Mouse (Mus musculus) spleen, adult 18-20 months (tissue): ENCODE measurements at regions not wholly inside any gene's neighbourhood (a gene's known extent, or its start where the extent isn't known, plus 50 kb on each side); places are given as distances from the start of the nearest gene placed in this dataset.

ENCODE experiments used
- DNase-seq, 2 experiments: peaks; one replicate each; pipeline ENCODE4 v3.0.0; 2022; ENCODE audit warnings: mixed read lengths in 2 of 2

DNA sequence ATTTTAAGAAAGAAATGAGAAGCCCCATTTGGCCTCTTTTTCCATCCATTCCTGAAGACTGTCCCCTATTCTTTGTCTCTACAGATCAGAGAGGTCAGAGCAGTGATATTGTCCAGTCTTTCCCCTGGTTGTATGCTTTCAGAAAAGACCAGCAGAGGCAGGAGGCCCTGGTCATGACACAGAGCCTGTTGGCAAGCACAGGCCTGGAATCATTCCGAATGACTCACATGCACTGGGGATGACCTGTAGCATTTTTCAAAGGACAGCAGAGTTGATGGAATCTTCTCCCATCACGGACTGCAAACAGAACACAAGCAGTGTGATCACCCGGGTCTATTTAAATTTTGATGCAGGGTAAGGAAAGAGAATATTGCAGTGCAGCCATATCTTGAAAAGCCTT, 50.2 kb upstream of the Nxt1 start:
- no peak for DNase-seq

DNA sequence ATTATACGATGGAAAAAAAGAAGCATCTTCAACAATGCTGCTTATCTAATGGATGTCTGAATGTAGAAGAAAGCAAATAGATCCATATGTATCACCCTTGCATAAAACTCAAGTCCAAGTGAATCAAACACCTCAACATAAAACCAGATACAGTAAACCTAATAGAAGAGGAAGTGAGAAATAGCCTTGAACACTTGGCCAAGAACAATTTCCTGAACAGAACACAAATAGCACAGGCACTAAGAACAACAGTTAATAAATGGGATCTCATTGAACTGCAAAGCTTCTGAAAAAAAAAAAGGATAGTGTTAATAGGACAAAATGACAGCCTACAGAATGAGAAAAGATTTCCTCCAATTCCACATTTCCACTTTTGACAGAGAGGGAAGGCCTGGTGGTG, 60.5 kb upstream of the Nxt1 start:
- DNase-seq, result no peak

DNA sequence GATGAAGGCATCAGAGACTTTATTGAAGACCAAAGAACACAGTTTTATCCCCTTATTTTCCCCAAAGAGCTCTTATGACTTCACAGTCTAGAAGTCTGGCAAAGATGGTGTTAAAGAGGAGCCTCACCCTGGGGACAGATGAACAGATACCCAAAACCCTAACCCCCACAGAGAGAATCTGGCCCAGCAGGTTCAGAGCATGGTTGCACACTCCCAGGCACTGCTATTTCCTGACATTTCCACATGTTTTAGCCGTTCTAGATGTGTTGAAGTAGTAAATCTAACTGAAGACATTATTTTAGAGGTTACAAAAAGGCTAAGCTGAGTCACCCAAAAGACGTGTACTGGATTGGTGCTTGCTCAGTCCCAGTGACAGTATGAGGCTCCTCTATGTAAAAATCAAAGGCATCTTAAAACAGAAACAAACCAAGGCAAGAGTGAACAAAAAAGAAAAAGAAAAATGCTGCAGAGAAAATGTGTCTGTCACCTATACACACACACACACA, 66.9 kb upstream of the Nxt1 start:
- no peak for DNase-seq

DNA sequence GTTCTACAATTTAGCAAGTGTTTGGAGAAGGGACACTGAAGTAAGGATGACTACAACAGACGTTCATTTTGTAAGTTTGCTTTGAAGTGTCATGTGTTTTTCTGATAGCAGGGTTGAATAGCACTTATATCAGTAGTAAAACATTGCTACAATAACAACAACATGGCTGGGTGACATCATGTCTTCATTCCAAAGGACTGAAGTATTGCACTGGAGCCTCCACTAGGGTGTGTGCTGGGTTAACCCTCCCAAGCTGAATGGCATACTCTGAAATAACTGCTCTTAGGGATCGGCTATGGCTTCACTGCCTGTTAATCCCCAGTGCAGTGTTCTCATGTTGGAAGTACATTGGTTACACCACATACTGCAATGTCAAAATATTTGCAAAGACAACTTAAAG, 68.5 kb upstream of the Nxt1 start:
- DNase-seq, result no peak

DNA sequence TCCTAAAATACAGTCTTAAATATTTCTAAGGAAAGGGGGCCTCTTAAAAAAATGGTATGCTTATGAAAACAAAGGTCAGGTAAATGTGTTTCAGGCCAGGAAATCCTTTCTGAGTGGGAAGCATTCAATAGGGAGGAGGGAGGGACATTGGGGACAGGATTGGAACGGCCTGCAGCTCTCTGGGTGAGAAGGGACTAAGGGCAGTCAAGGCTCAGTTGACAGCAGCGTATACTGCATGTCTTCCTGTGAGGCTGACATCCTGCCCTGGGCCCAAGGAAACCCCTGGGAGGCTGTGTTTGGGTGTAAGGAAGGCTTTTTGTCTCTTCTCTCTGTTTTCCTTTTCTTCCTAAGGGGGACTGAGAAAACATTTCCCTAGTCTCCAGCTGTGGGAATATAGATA, 69.1 kb upstream of the Nxt1 start:
- no peak for DNase-seq

DNA sequence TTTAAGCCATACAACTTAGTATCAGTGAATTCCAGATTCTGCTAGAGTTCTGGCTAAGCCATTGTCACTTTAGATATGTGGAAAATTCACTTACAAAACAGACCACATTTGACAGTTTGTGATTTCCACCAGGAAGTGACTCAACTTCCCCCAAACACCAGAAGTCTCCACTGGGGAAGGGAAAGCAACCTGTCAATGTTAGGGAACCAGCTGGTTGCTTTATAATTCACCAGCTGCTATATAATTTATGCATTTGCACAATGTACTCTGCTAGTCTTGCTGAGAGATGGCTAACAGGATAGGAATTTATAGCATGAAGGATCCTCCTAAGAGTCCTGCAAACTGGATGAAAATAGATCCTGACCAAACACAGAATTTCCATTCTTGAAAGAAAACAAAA, 72.9 kb upstream of the Nxt1 start:
- DNase-seq, result no peak

DNA sequence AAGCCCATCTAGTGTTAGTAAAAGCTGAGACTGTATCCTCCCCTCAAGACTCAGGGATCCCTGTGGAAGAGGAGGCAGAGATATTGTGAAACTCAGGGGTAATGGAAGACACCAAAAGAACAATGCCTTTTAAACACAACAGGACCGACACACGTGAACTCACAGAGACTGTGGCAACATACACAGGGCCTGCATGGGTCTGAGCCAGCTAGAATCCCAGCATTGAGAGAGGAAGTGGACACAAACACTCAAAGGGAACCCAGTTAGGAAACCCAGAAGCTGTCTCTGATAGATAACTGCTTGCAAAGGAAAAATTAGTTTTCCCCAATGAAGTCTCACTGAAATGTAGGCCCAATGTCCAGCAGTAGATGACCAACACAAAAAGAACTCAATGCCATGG, 75.4 kb upstream of the Nxt1 start:
- DNase-seq, result no peak

DNA sequence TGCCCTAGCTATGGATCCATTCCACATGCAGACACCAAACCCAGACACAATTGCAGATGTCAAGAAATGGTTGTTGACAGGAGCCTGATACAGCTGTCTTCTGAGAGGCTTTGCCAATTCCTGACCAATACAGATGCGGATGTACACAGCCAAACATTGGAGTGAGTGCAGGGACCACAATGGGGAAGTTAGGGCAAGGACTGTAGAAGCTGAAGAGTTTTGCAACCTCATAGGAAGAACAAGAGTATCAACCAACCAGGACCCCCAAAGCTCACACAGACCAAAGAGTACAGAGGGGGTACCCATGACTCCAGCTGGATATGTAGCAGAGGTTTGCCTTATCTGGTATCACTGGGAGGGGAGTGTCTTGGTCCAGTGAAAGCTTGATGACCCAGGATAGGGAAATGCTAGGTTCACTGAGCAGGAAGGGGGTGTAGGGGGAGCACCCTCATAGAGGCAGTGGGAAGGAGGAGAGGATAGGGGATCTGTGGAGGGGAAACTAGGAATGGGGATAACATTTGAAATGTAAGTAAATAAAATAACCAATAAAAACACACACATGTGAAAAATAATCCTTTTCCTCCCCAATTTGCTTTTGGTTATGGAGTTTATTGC, 86.6 kb upstream of the Nxt1 start:
- no peak for DNase-seq

DNA sequence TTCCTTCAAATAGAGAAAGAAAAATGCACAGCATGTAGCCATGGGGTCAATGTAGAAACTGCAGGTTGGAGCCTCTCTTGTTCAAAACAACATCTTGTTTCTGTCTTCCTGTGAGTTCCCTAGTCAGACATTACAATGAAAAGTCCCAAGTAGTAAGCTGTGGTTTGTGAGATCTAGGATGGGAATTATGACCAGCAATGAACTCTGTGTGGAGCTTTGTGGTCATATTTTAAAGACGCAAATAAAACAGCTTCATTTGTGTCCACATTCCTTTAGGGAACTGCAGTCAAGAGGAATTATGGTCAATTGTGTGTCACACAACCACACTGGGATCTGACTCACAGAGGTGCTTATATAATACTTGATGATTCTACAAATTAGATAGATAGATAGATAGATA, 90.2 kb upstream of the Nxt1 start:
- DNase-seq, result no peak

DNA sequence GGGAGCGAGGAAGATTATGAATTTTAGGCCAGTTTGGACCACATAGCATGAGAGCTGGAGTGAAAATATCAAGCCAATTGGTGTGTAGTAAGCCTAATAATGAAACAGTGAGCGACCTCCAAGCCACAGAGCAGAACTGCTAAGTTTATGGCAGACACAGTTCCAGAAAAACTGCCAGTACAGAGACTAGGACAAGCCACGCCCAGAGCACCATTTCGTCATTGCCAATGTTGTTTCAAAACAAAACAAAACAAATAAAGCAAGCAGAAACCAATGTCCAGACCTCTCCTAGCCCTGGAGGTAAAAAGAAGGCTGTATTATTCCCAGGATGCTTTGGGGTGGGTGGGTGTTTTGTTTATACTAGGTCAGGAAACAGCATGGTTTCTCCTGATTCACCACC, 90.7 kb upstream of the Nxt1 start:
- DNase-seq, result no peak

DNA sequence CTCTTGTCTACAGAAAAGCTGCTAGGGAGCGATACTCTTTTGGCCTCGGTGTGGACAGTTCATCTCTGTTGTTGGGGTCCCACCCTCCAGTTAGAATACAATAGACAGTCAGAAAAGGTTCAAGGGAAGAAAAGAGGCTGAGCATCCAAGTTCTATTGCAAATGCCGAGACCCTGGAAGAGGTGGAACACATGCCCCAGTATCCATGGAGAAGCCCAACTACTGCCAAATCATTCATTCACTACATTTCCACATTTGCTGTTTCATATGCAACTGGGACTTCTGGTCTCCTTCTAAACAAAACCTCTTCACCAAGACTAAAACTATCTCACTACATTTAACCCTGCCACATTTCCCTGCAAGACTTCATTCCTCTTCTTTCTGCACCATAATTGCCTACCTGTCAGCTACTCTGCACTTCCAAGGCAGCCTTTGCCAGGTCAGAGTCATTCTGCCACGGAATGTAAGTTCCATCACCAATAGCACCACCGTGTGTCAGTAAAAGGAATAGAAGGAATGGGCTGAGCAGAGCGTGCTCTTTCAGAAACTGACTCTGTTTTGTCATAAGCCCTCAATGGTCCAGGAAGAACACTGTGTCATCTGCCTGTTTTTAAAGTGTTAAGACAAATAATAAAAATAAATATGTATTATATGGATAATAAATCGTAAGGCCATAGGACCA, 92.0 kb upstream of the Nxt1 start:
- no peak for DNase-seq

DNA sequence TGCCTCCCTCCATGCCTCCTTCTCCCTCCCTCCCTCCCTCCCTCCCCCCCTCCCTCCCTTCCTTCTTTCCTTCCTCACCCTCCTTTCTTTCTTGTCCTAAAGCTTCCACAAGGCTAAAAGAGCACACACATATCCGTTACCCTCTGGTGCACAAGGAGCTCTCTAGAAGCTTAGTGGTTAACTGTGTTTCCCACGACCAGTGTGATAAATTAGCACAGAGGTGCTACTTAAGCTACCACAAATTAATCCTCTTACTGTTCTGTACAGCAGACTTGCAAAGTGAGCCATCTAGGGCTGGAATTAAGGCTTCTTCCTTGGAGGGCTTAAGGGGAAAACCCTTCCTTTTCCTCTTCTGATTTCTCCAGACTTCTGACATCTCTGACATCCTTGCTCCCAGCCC, 92.8 kb upstream of the Nxt1 start:
- DNase-seq, result no peak

DNA sequence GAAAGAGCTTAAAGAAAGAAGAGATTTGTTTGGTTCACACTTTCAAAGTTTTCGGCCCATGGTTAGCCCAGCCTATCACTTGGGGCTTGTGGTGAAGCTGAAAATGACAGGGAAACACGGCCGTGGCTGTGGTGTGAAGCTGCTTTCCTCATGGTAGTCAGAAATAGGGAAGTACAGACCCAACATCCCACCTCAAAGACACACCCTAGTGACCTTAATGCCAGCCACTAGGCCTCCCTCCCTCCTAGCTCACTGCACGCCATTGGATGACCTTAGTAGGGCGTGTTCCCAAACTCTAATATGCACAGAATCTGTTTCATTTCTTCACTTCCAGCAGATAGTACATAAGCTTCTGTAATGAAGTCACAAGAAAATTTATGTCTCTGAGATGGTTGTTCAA, 93.4 kb upstream of the Nxt1 start:
- no peak for DNase-seq

DNA sequence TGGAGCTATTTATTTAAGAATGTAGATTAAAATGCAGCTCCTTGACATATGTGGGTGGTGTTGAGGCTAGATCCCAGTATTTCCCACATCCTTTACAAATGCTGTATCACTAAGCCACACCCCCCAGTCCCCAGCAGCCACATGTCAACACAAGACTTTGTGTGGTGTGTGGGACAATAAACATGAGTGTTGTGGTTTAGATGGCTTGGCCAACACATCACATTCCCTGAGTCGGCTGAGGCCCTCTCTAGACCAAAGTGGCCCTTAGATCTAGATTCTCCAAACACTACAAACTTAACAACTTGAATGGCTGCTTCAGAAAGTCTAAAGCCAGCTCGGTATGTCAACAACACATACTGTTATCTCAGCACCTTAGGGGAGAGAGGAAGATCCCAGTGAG, 94.2 kb upstream of the Nxt1 start:
- no peak for DNase-seq

DNA sequence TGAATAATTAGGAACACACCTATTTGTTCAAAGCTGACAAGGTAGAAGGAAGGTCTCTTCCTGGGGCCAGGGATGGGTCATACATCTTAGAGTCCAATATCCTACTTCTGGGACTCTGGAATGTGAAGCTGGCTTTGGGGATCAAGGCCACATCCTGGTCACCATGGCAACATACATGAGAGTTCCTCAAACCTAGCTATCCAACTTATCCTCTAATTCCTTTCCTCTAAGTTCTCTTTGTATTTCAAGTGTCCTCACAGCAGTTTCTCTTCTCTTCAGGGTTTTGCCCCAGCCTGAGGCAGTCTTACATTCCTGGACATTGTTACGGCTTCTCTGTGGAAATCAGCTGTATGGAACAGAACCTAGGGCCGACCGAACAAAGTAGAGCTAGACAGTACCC, 97.0 kb upstream of the Nxt1 start:
- no peak for DNase-seq

DNA sequence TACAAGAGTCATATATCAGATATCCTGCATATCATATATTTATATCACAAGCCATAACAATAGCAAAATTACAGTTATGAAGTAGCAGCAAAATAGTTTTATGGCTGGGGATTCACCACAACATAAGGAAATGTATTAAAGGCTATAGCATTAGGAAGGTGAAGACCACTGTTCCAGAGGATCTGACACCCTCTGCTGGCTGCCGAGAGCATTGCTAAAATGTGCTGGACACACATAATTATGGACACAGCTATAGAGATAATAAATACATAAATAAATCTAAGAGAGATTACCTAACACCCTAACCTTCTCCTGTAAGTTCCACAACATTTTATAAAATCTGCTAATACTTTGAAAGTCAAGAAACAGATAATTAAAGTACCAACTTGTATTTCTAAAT, 100.2 kb upstream of the Nxt1 start:
- peak; percentile 31 to 62 for DNase-seq

DNA sequence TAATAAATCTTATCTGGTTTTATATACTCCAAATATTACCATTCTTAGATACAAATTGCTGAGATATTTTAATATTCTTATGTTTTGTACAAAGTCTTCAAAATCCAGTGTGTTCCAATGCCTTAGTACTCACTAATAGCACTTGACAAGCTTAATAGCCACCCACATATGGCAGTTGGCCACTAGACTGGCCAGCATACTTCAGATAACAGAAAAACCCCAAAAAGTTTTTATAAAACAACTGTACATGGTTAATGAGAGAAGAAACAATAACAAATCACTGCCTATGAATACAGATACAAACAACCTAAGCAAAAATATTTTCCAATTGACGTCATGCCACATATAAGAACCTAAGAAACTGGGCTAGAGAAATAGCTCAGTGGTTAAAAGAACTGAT, 100.8 kb upstream of the Nxt1 start:
- DNase-seq, result no peak

DNA sequence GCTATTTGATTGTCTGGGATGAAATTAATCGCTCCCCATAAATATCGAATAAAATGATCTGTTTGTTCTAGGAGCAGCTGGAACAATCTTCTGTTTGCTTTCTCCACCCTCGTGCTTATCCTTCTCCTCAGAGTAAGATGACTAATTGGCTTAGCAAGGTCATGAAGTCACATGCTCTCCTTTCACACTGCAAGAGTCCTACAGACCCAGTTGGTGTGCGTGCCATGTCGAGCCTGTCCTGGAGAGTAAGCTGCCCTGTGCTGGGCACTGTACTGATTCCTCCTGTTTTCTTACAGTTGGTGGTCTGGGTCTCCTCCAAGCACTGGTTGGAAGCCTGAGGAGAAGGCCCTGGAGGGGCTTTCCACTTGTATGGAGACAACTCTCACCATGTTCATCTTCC, 101.4 kb upstream of the Nxt1 start:
- DNase-seq, result no peak

DNA sequence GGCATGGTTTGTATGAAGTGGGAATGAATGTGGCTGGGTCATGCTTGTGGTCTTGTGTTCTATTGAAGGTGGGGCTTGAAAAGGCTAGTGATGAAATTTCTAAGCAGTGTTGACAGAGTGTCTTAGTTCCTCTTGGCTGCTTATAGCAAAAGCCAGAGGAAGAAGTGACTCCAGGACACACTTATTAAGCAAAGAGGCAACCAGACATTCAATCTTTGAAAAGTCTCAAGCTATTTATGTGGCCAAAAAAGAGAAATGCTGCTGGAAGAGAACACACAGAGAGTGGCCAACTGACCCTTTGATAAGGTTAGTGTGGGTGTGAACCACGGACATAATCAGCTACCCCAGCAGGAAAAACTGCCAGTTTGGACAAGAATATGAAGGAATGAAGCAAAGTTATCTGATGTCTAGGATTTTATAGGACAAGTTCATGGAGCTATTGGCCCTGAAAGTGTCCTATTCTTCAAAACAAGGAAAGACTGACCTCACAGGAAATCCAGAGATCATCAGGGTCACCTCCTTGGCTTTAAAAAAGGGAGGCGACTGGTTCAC, 104.4 kb upstream of the Nxt1 start:
- no peak for DNase-seq

DNA sequence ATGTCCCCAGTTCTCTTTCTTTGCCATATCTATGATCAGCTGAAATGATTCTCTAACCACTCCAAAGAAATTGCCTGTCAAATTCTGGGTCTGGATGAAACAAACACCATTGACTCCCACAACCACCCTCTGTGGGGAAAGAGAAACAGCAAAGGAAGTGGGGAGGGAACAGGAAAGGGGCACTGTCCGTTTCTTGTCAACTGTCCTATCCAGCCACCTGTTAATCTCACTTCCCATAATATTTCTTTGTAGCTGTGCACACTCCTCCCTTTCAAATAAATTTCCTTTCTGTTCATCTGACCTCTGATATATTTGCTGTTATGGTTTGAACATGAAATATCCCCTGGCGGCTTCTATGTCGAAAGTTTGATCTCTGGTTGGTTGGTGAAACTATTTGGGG, 109.0 kb upstream of the Nxt1 start:
- no peak for DNase-seq

DNA sequence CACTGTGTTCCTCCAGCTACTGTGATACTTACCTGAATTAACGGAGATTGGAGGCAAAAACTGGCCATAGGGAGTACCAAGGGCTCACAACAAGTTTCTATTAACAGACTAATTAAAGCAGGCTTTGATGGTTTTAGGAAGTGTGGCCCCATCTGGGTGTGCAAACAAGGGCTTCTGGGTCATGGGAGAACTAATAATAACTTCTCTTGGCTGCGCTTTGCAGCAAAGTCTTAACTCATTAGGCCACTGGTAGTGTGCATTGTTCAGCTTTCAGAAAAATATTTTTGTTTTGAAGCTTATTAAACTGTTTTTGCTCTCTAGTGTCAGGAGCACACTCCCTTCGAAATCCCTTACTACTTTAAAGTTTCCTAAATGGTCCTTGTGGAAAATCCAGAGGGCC, 110.4 kb upstream of the Nxt1 start:
- DNase-seq, result no peak

DNA sequence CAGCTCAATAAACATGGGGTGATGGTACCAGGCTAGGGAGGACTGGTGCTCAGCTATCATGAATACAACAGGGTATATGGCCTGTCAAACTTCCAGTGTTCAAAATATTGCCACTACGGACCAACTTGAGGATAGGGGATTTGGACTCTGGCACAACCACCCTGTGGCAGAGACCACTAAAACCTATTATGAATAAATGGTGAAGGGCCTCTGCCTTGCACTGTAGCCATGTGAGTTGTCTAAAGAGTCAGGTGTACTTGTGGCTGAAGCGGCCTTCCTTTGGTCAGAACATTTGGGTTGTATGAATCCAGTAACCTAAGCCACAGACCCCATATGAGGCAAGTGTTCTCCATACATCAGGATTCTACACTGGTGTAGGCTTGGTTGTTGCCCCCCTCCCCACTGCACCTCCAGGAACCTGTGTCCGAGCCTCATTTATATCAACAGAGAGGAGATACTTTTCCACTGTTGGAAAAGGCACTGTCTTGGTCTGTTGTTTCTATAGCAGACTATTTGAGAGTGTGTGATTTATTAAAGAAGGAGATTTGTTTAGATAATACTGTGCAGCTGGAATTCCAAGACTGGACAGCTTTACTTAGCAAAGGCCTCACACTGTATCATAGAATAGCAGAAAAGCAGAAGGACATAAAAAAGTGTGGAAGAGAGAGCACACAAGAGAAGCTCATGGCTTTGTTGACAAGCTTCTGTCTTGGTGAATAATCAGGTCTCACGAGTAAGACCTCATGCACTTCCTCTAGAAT, 112.2 kb upstream of the Nxt1 start:
- no peak for DNase-seq

DNA sequence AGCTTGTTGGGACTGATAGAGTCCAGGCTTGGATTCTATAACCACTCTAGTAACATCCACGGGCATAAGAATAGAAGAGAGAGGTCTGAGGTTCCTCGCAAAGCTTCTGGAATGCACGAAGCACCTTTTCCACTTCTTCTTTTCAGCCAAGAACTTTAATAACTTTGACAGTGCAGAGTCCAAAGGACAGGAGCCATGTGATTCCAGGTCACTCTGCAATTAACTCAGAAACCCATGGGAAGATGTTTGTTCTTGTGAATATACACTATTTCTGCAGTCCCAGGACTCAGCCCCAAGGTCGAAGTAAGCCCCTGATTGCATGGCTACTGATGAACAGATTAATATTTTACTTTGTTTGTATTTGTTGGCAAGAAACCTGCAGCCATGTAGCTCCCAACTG, 113.0 kb upstream of the Nxt1 start:
- no peak for DNase-seq

DNA sequence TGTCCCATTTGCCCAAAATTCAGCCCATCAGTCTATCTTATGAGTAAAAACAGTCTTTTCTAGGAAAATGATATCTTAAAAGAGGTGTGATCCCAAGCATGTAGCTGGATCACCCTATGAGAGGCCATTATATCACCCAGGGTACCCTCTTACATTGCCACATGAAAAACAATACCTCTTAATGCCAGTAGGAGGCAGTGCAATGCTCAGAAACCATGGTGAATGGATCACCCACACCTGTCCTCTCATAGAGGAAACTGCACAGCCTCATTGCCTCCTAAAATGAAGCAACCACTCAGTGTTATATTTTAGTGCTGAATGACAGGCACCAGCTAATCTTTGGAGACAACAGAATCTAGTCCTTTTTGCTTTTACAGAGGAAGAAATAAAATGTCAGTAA, 114.0 kb upstream of the Nxt1 start:
- DNase-seq, result no peak
